Comparison of ENCODE assay signal across 14 mouse cellular contexts in the genomic region with DNA sequence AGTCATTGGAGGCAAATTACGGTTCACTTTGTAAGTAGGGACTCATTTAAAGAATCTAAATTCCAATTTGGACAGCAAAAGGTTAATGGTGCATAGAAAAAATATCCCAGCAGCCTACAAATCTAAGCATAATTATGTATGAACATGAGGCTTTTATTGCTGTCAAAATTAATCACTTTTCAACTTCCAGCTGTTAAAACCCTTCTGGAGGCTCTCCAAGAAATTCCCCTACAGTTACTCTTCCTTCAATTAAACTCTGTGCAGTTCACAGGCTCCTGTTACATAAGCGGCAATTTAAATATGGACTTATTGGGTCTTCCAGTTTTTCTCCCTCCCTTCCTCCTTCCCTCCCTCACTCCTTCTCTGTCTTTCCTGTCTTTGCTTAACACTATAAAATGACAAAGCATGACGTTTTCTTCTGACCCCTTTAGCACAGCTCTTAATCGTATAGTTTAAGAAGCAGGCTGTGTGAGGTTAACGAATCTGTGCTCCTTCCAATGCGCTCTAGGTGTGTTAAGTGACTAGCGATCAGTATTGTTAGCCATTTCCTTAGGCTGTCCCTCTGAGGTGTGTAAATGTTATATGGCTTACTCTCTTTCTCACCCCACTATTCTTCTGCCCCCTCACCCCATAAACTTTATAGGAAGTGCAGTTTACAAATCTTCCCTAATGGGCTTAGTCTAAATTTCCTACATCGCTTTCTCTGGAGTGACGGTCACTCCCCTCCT.
DNase-seq lines count a peak whose midpoint lies in the region; ATAC-seq and TF ChIP-seq lines count a peak whose summit lies in the region.
"Had no signal": no experiment of that assay in that cellular context is flagged by ENCODE, and none has a peak within 500 bp of the region (broad histone marks: within the 10 kb centered on the region; RNA-seq: fewer than 3 reads in every experiment).

No protein-coding gene starts in this region.

- 0 out of 2 replicates have a peak overlapping the region, but pooled peaks have one; percentile 5 for H3K4me2 ChIP-seq in intestine, embryonic 14.5 days (ENCODE audit: low read length)
- H3K4me2 ChIP-seq in intestine, postnatal 0 days (replicated peaks; ENCODE audit: low read depth), result no peak overlapping the region
- no peak overlapping the region for H3K4me2 ChIP-seq in midbrain, embryonic 12.5 days (replicated peaks)
- no peak overlapping the region for H3K4me2 ChIP-seq in midbrain, embryonic 13.5 days (replicated peaks)
- no peak overlapping the region for H3K4me2 ChIP-seq in hindbrain, embryonic 16.5 days (ENCODE audit: low read length)
- H3K4me2 ChIP-seq: heart, embryonic 12.5 days; liver, embryonic 13.5 days had no signal

- H3K27me3 ChIP-seq in intestine, embryonic 14.5 days (replicated peaks; ENCODE audit: control insufficient read depth, insufficient read depth, low read length), result no peaks in the 10 kb centered on the region
- no peaks in the 10 kb centered on the region for H3K27me3 ChIP-seq in intestine, postnatal 0 days (replicated peaks; ENCODE audit: control insufficient read depth, insufficient read depth, low read length)
- H3K27me3 ChIP-seq in midbrain, embryonic 12.5 days, result peaks cover 18% of the 10 kb centered on the region
- peaks cover 3% of the 10 kb centered on the region for H3K27me3 ChIP-seq in midbrain, embryonic 13.5 days
- no peaks in the 10 kb centered on the region for H3K27me3 ChIP-seq in hindbrain, embryonic 16.5 days (replicated peaks; ENCODE audit: control insufficient read depth, insufficient read depth, low read length)
- H3K27me3 ChIP-seq: heart, embryonic 12.5 days had no signal

- DNase-seq in intestine, embryonic 14.5 days (ENCODE audit: low spot score), result no peak
- DNase-seq in retina, postnatal 1 day, result peak; percentile 79
- no peak for DNase-seq in heart, adult 9 months (ENCODE audit: low spot score in 2 of 2)
- DNase-seq: adrenal gland, postnatal 36 days; cerebellum, adult 2 months; liver, embryonic 13.5 days; thymus, adult 2 months had no signal

- no peak for TF ChIP-seq CTCF in intestine, postnatal 0 days (IDR thresholded peaks at IDR 0.05; ENCODE audit: low read depth)

- H3K27ac ChIP-seq in intestine, embryonic 14.5 days (ENCODE audit: low read depth), result no peak overlapping the region
- H3K27ac ChIP-seq in intestine, postnatal 0 days (ENCODE audit: low read depth, low read length), result no peak overlapping the region
- 0 out of 2 replicates have a peak overlapping the region, but pooled peaks have one; percentile 15 for H3K27ac ChIP-seq in midbrain, embryonic 12.5 days (replicated peaks)
- no peak overlapping the region for H3K27ac ChIP-seq in midbrain, embryonic 13.5 days
- H3K27ac ChIP-seq in hindbrain, embryonic 16.5 days (ENCODE audit: low read depth, low read length), result no peak overlapping the region
- H3K27ac ChIP-seq: liver, embryonic 13.5 days had no signal

- 45% methylated on average over 9 of the region's 9 CpGs for WGBS in intestine, embryonic 14.5 days
- 55% methylated on average over 9 of the region's 9 CpGs for WGBS in intestine, postnatal 0 days
- 78% methylated on average over 9 of the region's 9 CpGs for WGBS in midbrain, embryonic 12.5 days
- 76% methylated on average over 9 of the region's 9 CpGs for WGBS in midbrain, embryonic 13.5 days
- WGBS in hindbrain, embryonic 16.5 days, result 67% methylated on average over 9 of the region's 9 CpGs

- ATAC-seq in intestine, embryonic 14.5 days (replicated peaks; ENCODE audit: low FRiP score, low TSS enrichment, low read depth), result no peak
- ATAC-seq in intestine, postnatal 0 days, result no peak
- ATAC-seq in midbrain, embryonic 12.5 days (ENCODE audit: low FRiP score, low read depth), result no peak
- no peak for ATAC-seq in midbrain, embryonic 13.5 days
- 0 out of 2 replicates have a peak, but pooled peaks have one; percentile 51 for ATAC-seq in hindbrain, embryonic 16.5 days
- no peak for ATAC-seq in CD4-positive, CD25-positive, alpha-beta regulatory T cell, adult 4 months
- ATAC-seq: inflammation-experienced regulatory T-cells, adult 6 months had no signal

- H3K4me1 ChIP-seq in intestine, embryonic 14.5 days (replicated peaks; ENCODE audit: control insufficient read depth, insufficient read depth, low read length), result peaks cover 21% of the 10 kb centered on the region
- H3K4me1 ChIP-seq in intestine, postnatal 0 days (replicated peaks; ENCODE audit: control insufficient read depth, insufficient read depth, low read length), result no peaks in the 10 kb centered on the region
- H3K4me1 ChIP-seq in midbrain, embryonic 12.5 days, result peaks cover 27% of the 10 kb centered on the region
- H3K4me1 ChIP-seq in midbrain, embryonic 13.5 days (replicated peaks), result peaks cover 34% of the 10 kb centered on the region
- peaks cover 11% of the 10 kb centered on the region for H3K4me1 ChIP-seq in hindbrain, embryonic 16.5 days (ENCODE audit: control insufficient read depth, insufficient read depth, low read depth, low read length)
- H3K4me1 ChIP-seq: liver, embryonic 13.5 days had no signal

- no peak overlapping the region for H3K4me3 ChIP-seq in intestine, embryonic 14.5 days (ENCODE audit: low read depth, low read length)
- H3K4me3 ChIP-seq in intestine, postnatal 0 days (ENCODE audit: low read depth, low read length), result no peak overlapping the region
- no peak overlapping the region for H3K4me3 ChIP-seq in midbrain, embryonic 12.5 days
- H3K4me3 ChIP-seq in midbrain, embryonic 13.5 days (replicated peaks), result no peak overlapping the region
- H3K4me3 ChIP-seq in hindbrain, embryonic 16.5 days (ENCODE audit: low read length), result no peak overlapping the region
- H3K4me3 ChIP-seq: heart, embryonic 12.5 days; liver, embryonic 13.5 days had no signal

- H3K9me3 ChIP-seq in intestine, embryonic 14.5 days (ENCODE audit: control insufficient read depth, low read length), result no peaks in the 10 kb centered on the region
- H3K9me3 ChIP-seq in intestine, postnatal 0 days (ENCODE audit: control insufficient read depth), result no peaks in the 10 kb centered on the region
- H3K9me3 ChIP-seq in midbrain, embryonic 12.5 days, result no peaks in the 10 kb centered on the region
- H3K9me3 ChIP-seq in midbrain, embryonic 13.5 days, result no peaks in the 10 kb centered on the region
- H3K9me3 ChIP-seq in hindbrain, embryonic 16.5 days (ENCODE audit: control insufficient read depth, low read length), result no peaks in the 10 kb centered on the region
- H3K9me3 ChIP-seq: heart, embryonic 12.5 days; liver, embryonic 13.5 days had no signal

- no peaks in the 10 kb centered on the region for H3K36me3 ChIP-seq in intestine, embryonic 14.5 days (ENCODE audit: control insufficient read depth, insufficient read depth, low read length)
- H3K36me3 ChIP-seq in intestine, postnatal 0 days (ENCODE audit: control insufficient read depth, insufficient read depth), result no peaks in the 10 kb centered on the region
- no peaks in the 10 kb centered on the region for H3K36me3 ChIP-seq in midbrain, embryonic 12.5 days
- no peaks in the 10 kb centered on the region for H3K36me3 ChIP-seq in midbrain, embryonic 13.5 days
- H3K36me3 ChIP-seq in hindbrain, embryonic 16.5 days (ENCODE audit: control insufficient read depth, insufficient read depth, low read length), result no peaks in the 10 kb centered on the region
- H3K36me3 ChIP-seq: heart, embryonic 12.5 days; liver, embryonic 13.5 days had no signal

- H3K9ac ChIP-seq in intestine, embryonic 14.5 days (ENCODE audit: low read length), result no peak overlapping the region
- H3K9ac ChIP-seq in intestine, postnatal 0 days (ENCODE audit: low read depth, low read length), result no peak overlapping the region
- H3K9ac ChIP-seq in midbrain, embryonic 12.5 days (replicated peaks), result no peak overlapping the region
- no peak overlapping the region for H3K9ac ChIP-seq in midbrain, embryonic 13.5 days (replicated peaks)
- H3K9ac ChIP-seq in hindbrain, embryonic 16.5 days (ENCODE audit: low read depth, low read length), result no peak overlapping the region
- H3K9ac ChIP-seq: heart, embryonic 12.5 days; liver, embryonic 13.5 days had no signal
